Mouse (Mus musculus) layer of hippocampus, adult 11-12 months (tissue): ENCODE measurements at regions not wholly inside any gene's neighbourhood (a gene's known extent, or its start where the extent isn't known, plus 50 kb on each side); places are given as distances from the start of the nearest gene placed in this dataset.

ENCODE experiments used
- DNase-seq: peaks from one replicate; pipeline ENCODE4 v3.0.0; 2022; ENCODE audit warnings: low spot score

DNA sequence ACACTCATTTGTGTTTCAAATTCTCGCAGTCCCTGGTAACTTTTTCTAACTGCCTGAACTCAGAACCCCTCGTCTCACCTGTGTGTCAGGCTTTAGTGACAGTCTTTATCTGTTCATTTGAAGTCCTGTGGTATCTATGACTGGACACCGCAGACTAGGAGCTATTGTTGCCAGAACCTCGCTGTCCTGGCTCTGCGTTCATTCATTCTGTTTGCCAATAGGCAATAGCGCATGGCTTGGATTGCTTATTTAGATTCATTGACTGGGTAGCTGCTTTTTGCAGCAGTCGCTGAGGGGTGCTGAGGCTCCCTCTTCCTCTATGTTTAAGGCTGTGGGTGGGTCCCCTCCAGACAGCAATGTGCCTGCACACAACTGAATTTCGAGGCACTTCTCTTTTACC lies 144.6 kb upstream of the Cops8 start:
- no peak for DNase-seq

DNA sequence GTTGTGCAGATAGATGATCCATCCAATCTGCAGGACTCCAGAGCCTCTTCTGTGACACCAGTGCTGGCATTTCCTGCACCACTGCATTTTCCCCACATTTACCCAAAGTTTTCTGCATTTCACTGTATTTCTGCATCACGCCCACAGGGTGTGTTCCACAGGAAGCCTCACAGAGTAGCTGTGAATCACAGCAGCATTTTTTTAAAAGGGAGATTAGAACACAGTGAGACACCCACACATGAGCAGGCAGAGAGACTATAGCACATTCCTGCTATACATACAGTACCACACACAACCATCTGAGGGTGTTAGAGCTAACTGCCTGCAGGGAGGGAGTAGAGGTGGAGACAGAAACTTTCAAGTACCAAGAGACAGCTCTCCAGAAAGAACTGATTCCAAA lies 141.1 kb upstream of the Cops8 start:
- no peak for DNase-seq

DNA sequence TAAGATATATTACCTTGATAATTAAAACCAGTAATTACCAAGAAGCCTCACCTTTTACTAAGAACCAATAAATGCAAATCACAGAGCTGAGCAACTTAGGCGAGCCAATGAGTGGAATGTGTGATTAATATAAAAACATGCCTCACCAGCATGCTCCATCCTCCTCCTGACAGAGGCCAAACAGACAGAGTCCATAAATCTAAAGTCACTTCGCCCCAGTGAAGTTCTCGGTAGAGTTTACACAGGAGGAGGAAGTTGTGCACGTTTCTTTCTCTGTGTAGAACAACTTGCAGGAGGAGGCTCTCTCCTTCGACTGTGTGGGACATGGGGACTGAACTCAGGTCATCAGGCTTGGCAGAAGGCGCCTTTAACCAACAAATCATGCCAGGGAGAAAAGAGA lies 139.5 kb upstream of the Cops8 start:
- DNase-seq, result no peak

DNA sequence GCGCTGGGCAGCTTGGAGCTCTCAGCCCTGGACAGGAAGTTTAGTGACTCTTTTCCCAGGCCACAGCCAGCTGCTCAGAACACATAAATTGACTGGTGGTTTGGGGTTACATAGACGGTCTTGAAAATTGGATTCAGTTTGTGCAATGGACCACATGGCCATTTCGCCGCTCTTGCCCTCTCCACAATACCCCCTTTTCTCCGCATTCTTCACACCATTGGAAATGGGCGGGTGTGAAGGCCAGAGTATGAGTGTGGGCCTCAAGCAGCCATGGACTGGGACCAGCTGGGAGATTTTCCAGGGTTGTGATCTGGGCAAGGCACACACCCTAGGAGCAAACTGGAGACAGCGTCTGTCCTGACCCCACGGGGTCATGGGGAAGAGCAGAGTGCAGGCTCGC lies 135.1 kb upstream of the Cops8 start:
- no peak for DNase-seq

DNA sequence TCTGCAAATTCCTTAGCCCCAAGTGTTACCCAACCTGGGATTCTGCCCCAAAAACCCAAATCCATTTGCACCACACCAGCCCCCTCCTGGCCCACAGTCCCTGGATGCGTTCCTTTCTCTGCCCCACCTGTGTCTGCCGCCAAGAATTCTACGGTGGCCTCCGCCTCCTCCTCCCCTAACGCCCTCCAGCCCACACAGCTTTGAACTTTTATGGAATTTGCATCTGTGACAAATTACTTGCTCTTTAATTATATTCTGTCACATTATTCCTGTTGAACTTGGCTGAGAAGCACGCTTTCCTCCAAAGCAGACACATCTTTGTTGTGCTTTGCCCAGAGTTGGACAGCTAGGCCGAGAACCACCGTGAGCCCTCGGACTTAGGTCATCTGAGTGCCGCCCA lies 131.8 kb upstream of the Cops8 start:
- no peak for DNase-seq

DNA sequence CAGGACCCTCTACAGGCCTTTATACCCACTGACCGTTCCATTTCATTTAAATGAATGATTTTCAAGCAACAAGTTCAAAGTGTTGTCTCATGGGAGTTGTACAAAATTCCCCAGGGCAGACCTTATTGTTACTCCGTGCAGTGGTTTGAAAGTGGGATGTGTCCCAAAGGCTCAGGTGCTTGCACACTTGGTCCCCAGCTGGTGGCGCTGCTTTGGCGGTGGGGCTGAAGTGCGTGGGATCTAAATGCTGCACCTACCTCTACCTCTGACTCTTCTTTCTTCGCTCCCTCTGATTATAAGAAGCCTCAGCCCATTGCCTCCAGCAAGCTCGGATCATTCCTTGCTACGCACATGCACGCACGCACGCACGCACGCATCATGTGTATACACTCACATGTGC lies 131.0 kb upstream of the Cops8 start:
- no peak for DNase-seq

DNA sequence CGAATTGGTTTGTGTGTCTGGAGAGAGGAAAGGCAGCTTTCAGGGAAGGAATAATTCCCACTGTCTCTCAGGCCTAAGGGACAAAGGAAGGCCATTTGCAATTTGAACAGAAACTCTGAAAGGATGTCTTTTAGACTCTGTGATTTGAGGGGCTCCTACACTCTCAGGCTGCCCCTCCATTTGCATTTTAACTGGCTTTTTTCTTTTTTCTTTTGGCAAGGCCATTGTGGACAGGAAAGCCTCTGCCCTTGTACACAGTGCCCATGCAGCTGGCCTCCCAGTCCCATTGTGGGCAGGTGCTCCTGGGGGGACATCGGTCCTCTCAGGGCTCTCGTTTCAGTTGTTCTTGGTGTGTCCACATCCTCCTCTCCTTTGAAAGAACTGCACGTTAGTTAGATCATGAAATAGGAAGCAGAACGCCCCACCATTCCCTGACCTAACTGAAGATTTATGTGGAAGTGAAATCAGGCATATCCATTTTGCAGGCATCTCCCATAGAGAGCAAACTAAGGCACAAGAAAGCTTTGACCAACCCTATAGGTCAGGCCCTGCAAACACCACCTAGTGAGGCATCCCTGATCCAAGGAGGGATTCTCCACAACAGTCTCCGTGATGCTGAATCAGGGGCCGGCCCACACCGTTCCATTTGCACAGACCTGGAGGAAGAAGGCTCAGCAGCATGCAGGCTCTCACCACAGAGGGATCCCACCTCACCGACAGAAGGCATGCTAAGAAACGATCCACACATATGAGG lies 127.5 kb upstream of the Cops8 start:
- DNase-seq, result no peak

DNA sequence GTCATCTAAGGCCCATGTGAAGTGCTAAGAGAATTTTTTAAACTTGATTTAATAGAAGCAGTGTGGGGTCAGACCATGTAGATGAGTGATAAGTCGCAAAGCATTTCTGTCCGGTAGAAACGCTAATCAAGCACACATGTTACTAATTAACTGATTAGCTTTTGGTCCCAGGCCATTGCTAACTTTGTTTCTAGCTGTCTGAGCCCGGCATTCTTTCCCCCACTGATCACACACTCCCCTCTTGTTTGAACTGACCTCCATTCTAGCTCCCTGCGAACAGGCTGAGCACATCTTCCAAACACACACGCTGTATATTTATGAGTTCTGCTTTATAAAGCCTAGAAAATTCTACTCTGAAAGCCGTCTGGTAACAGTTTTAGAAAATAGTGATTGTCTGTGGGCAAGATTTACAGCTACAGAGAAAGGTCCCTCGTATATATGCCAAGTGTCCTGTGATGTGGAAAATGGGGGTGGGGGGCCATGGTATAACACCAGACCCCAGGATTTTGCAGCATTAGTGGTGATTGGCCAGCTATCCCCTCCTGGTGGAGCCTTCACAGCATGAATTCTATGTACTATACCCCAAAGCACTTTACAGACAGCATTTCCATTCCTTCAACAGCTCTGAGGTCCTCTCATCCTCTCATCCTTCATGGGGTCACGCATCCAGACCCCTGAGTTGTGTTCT lies 126.1 kb upstream of the Cops8 start:
- DNase-seq, result no peak

DNA sequence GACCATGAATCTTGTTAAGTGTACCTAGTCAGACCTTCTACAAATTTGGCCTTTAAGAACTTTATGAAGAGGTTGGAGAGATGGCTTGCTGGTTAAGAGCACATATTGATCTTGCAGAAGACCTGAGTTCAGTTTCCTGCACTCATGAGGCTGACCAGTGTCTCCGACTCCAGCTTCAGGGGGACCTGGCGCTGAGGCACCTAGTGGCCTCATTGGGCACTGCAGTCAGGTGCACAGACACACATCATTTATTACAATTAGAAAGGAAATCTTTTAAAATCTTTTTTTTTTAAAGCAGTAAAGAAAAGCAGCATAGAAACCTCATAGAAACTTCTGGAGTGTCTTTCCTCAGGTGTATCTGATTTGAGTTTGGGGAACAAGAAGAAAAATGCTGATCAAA lies 123.9 kb upstream of the Cops8 start:
- DNase-seq, result no peak

DNA sequence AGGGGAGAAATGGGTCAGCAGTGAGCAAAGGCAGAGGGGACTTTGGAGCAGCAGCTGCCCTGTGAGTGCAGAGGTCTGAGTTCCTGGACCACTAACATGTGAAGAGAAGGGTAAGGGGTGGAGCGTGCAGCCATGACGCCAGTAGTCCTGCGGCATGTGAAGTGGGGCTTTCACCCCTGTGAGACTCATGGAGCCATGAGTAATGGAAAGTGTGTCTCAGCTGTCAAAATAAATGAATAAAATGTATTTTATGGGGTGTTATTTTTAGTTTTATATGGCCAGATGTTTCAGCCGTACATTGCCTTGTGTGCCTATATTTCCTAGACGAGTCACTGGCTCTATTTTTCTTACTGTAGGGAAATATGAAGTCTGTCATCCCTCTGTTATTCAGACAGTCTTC lies 121.5 kb upstream of the Cops8 start:
- DNase-seq, result no peak

DNA sequence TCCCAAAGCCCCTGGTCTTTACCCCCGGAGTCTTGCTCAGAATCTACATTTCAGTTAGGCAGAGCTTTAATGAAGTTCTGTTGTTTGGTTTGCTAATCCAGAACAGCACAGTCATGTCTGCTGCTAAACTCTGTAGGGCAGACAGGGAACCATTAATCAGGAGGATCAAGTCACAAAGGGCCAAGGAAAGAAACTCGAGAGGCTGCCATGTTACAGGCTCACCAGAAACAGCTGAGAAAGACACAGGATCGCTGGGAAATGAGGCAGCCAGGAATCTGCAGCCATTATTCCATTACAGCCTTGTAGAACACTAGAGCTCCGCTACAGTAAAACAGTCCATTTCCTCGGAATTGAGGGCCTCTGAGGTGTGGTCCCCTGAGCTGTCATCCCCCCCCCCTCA lies 121.1 kb upstream of the Cops8 start:
- DNase-seq, result no peak

DNA sequence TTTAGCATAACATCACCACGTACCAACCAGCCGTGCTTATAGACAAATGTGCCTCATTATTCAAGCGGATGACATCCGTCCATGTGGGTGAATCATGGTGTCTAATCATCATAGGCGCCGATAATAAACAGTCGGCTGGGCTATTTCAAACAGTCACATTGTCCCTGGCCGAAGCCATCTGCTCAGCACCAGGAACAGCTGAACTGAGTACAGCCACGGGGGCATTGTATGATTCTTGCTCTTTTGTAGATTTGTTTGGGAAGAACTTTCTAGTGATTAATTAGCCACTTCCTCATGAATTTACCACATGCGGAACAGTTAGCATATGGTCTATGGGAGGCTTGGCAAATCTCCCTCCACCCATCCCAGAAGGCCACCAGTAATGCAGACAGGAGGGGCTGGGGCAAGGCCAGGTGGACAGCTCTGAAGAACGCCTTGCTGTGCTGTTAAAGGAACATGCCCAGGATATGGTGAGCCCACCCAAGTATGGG lies 116.4 kb upstream of the Cops8 start:
- peak; percentile 54 for DNase-seq

DNA sequence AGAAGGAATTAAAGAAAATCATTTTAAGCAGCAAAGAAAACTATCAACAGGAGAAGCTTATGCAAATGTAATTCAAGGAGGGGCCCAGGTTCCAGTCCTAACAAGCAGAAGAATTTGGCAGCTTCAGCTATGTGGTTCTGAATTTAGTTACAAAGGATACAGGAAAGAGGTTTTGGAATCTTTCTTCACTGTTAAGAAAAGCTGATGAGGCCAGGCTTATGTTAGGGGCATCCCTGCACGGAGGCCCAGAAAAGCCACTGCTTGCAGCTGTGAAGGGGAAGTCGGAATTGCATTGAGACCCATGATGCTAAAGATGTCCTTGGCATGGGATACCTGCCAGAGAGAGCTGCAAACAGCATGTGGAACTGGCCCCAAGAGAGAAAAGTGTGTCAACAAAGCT lies 114.9 kb upstream of the Cops8 start:
- no peak for DNase-seq

DNA sequence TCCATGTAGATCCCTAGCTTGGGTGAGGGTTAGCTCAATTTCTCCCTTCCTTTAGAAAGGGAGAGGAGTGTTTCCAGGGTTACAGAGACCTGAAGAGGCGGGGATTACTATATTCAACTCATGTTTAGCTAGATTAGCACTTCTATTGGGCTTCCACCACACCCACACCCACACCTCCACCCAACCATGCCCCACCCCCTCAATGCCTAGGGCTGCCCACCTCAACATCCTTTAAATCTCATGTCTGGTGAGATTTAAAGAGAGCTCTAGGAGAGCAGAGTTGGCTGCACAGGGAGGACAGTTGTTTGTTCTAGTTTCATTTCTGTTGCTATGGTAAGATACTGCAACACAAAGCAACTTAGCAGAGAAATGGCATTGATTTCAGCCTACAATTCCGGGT lies 113.8 kb upstream of the Cops8 start:
- DNase-seq, result peak; percentile 14

DNA sequence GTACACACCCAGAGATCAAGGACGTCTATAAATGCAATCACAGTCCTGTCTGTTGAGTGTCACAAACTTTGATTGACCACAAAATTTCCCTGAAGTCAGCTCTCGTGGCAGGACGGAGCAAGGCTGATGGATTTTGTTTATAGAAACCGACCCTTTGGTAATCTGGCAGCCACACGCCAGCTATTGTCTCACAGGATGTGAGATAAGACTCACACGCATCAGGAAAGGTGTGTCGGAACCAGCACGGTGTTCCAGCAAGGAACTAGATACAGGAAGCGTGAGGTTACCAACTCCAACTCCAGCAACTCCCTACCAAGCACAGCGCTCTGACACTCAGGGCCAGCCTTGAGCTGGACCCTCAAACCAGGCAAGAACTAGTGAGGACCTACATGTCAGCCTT lies 112.4 kb upstream of the Cops8 start:
- no peak for DNase-seq

DNA sequence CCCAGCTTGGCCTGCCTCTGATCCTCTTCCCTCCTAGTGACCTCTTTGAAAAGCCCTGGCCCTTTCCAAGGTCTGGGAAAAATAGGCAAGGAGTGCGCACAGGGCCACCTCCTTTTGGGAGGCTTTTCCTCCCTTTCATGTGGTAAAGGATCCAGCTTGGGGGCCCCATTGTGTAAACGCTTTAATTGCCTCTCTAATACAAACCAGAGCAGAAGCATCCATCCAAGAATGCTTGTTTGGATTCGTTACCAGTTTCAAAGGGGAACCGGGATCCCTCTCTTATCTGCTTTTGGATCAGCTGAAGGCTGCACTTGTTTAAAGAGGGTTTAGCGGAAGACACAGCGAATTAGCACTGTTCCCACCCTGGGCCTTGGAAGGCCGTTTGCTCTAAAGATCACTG lies 109.3 kb upstream of the Cops8 start:
- no peak for DNase-seq

DNA sequence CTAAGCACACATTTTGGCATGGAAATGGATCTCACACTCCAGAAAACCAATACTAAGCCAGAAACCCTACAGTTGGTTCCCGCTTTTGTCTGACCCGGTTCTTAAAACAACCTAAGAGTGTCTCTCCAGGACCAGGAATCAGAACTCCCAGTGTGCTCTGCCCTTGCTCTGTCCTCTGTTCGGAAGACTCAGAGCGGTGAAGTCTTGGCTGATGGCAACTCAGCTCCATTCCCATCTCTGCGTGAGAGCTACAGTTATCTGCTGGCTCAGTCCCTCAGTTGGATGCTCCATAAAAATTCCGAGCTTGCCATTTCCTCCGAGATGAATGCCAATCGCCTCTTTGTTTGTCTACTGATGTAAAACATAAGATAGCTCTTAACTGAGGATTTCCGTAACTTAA lies 107.6 kb upstream of the Cops8 start:
- DNase-seq, result no peak

DNA sequence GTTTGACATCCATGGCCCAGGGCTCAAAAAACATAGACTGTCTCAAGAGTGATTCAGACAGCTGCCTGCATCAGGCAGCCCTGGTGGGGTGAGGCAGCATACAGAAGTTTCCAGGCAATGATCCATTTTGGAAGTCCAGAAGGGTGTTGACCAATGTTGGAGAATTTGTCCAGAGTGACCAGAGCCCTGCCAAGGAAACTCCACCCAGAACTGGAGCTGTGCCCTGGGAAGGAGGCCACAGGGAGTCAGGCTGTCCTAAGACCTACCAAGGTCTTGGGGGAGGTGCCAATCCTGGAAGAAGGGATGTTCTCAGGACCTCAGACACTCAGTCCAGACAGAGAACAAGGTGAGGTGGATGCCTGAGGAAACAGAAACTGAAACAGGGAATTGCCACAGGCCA lies 105.2 kb upstream of the Cops8 start:
- DNase-seq, result no peak

DNA sequence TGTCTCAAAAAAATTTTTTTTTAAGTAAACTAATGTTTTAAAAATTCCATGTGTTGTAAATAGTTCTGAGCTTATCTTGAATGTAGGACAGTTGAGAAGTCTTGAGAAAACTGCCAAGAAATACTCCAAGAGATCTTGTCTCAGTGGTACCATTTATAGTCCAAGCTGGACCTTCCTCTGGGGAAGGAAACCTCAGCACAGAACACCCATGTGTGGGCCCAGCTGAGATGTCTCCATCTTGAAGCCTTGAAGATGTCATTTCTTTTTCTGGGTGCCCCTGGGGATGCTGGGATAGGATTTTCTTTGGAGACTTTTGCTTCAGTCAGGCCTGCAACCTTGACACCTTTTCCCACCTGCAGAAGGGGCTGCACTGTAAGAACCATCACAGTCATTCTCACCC lies 101.4 kb upstream of the Cops8 start:
- DNase-seq, result no peak

DNA sequence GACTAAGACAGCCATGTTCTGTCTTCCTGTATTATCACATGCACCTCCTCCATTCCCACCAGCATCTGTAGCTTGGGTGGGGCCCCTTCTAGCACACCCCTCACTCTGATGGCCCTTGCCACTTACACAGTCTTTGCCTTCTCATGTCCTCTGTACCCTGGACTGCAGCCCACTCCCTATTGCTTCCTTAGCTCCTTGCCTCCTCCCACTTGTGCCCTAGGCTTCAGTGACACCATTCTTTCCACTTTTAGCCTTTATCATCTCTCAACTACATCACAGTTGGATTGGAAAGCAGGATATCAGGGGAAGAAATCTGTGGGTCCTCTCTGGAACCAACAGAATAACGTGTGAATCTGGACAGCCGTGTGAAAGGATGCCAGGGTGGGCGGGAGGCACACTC lies 100.4 kb upstream of the Cops8 start:
- DNase-seq, result no peak

DNA sequence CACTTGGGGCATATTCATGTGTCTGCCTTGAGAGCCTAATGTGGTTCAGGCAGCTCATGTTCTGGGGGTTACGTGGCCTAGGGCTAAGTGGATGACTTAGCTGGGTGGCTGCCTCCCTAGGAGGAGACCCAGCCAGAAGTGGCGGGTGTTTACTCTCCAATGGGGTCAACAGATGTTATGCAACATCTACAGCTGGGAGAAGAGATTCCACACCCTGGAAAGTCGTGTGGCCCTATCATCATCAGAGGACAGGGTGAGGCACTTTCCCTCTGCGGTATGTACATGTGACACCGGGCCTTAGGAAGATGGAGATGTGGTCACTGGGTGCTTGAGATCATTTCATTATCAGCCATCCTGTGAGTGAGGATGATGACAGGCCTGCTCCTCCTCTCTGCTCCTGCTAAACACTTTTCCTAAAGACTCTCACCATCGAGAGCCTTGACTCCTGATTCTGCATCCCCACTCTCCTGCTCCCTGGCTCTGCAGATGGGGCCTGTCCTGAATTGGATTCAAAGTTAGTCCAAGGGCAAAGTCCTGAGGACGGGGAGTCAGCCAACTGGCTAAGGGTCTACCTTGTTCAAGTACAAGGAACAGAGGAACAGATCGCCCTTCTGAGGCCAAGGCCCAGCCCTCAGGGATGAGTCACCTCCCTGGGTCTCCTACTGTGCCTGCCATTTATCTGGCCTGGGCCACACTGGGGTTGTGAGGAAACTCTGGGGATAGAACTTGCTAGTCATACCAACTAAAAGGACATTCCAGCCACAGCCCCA lies 99.8 kb upstream of the Cops8 start:
- no peak for DNase-seq

DNA sequence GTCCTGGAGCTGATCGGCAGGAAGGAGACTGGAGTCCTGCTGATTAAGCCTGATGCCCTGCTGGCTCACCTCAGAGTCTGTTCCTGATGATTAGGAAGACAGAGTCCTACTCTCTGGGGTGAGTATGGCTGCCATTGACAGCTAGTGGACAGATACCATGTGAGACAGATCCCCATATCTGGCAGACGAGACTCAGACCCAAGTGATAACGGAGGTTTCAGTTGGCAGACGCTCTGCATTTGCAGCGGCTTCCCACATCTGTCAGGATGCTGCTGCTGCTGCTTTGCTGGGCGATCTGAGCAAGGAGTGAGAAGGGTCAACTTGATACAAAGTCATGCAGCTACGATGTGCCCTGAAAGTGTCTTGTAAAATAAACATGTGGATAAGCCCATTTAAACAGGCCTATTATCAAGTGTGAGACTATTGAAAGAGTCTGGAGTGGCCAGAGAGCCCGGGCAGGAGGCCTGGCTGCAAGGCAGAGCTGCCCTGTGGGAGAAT lies 98.1 kb upstream of the Cops8 start:
- DNase-seq, result no peak

DNA sequence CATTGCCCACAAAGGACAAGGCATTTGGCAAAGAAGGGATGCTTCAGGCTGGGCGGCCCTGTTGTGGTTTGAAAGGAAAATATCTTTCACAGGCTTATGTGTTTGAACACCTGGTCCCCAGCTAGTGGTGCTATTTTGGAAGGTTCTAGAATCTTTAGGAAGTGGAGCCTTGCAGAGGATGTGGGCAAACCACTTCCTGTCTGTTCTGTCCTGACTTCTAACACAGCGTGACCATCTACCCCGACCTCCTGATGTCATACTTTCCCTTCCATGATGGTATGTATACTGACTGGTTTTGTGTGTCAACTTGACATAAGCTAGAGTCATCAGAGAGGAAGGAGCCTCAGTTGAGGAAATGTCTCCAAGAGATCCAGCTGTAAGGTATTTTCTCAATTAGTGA lies 97.2 kb upstream of the Cops8 start:
- DNase-seq, result no peak
